Mouse (Mus musculus): ENCODE data around the gene Amdhd1. TPM values are rescaled to one million over a fixed set of nuclear protein-coding genes. Genes with fewer than 3 reads are reported as not detected.

Gene Amdhd1
- polyA plus RNA-seq, 1 experiment = 0.25 TPM

DNA sequence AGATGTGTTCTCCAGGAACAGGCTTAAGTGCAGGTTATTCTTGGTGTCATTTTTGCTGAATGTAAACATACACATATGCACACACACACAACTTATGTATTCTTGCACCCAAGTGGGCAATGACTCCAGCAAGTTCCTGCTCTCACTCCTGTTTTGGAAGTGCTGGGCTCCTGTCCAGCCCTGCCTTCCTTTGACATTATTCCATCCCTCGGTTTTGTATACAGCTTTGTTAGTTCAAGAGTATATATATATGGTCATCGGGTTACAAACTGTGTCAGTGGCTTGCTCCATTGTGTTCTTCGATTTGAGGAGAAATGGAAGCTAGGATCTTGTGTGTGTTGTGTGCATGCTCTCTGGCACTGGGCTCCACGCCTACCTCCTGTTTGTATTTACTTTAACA is 21.6 kb downstream of the Amdhd1 start:
- Histone ChIP-seq H3K4me3 (ENCODE audit: insufficient read depth, low read length) (no peak overlapping the region), H3K27ac (ENCODE audit: insufficient read depth, low read length) (no peak overlapping the region), H3K4me1 (ENCODE audit: control insufficient read depth, insufficient read depth, low read length) (no peaks in the 10 kb centered on the region)
- no peak for TF ChIP-seq POLR2A (IDR thresholded peaks at IDR 0.05; ENCODE audit: extremely low read depth, insufficient read depth, low read length)
- no peak for TF ChIP-seq CTCF (IDR thresholded peaks at IDR 0.05; ENCODE audit: extremely low read depth, insufficient read depth, low read length)

DNA sequence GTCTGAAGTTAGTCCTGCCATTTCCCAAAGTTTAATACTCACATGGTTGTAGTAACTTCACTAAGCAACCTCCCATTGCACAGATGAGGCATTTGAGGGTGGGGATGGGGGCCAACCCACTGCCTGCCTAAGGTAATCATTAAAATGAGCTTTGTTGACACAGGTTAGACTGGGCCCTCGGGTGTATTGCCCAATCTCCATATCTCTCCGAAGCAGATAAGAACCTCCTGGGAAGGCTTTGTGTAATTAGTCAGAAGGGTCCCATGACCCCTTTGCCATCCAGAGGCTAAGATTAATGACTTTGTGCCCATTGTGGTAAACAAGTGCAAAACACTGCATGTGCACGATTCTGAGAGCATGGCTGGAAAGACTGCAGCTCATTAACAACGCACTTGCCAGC is 22.1 kb downstream of the Amdhd1 start:
- no peak for TF ChIP-seq POLR2A (IDR thresholded peaks at IDR 0.05; ENCODE audit: extremely low read depth, insufficient read depth, low read length)
- no peak for TF ChIP-seq CTCF (IDR thresholded peaks at IDR 0.05; ENCODE audit: extremely low read depth, insufficient read depth, low read length)
- H3K27ac ChIP-seq (ENCODE audit: insufficient read depth, low read length) = no peak overlapping the region
- no peaks in the 10 kb centered on the region for H3K4me1 ChIP-seq (ENCODE audit: control insufficient read depth, insufficient read depth, low read length)
- H3K4me3 ChIP-seq (ENCODE audit: insufficient read depth, low read length) = no peak overlapping the region

DNA sequence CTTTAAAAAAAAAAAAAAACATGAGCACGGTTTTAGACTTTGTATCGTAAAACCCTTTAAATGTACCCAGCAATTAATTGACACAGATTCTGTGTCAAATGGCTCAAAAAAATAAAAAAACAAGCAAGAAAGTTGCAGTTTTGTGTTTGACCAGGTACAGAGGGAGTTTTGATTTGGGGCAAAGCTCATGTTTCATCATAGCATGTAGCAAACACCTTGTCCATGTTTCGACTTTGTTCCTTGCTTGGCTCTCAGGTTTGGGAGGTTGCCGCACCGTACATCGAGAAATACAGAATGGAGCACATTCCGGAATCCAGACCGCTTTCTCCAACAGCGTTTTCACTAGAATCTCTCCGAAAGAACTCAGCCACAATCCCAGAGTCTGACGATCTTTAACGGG is 23.9 kb downstream of the Amdhd1 start:
- no peak overlapping the region for H3K27ac ChIP-seq (ENCODE audit: insufficient read depth, low read length)
- H3K4me1 ChIP-seq (ENCODE audit: control insufficient read depth, insufficient read depth, low read length) = no peaks in the 10 kb centered on the region
- TF ChIP-seq CTCF (IDR thresholded peaks at IDR 0.05; ENCODE audit: extremely low read depth, insufficient read depth, low read length) (no peak), POLR2A (IDR thresholded peaks at IDR 0.05; ENCODE audit: extremely low read depth, insufficient read depth, low read length) (no peak)
- H3K4me3 ChIP-seq (ENCODE audit: insufficient read depth, low read length) = no peak overlapping the region

DNA sequence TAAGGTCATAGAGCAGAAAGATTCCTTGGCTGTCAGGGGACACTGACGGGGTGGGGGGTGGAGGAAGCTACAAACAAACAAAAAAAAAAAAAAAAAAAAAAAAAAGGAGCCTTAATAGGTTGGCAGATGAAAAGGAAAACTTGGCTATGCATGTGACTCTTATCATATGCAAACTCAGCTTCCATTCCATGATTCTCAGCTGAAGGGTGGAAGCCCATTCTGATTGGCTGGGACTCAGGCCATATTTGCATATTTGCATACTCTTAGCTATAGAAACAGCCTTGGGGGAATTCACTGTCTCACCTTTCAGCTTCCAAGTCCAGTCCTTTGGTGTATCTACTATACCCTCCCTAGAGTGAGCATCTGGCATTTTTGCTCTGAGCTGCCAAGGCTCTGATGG is 24.4 kb downstream of the Amdhd1 start:
- Histone ChIP-seq H3K4me1 (ENCODE audit: control insufficient read depth, insufficient read depth, low read length) (no peaks in the 10 kb centered on the region), H3K27ac (ENCODE audit: insufficient read depth, low read length) (no peak overlapping the region), H3K4me3 (ENCODE audit: insufficient read depth, low read length) (no peak overlapping the region)
- TF ChIP-seq POLR2A (IDR thresholded peaks at IDR 0.05; ENCODE audit: extremely low read depth, insufficient read depth, low read length) (no peak), CTCF (IDR thresholded peaks at IDR 0.05; ENCODE audit: extremely low read depth, insufficient read depth, low read length) (no peak)

DNA sequence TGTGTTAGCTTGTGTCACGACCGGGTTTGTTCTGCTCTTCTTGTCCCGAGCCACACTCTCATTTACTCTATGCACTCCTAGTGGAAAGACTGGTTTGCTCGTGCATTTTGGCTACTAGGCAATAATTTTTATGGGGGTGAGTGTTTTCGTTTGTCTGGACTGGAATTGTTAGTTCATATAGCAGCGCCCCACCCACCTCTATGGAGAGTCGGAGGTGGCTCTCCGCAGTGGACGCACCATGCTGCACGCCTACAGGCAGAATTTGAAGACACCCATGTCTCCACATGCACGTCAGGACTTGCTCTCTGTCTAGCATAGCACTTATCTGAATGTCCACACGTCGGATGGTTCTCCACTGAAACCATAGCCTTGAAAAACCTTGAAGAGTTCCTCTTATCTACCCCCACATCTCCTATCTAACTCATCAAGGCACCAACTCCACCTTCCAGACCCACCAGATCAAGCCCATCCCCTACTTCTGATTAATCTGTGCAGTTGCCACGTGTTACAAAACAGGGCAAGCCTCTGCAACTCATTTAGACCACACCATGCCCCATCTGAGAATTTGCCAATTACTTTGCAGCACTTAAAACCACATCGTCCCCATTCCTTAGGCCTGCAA is 30.2 kb downstream of the Amdhd1 start:
- no peak for TF ChIP-seq CTCF (IDR thresholded peaks at IDR 0.05; ENCODE audit: extremely low read depth, insufficient read depth, low read length)
- TF ChIP-seq POLR2A (IDR thresholded peaks at IDR 0.05; ENCODE audit: extremely low read depth, insufficient read depth, low read length) = no peak
- H3K4me1 ChIP-seq (ENCODE audit: control insufficient read depth, insufficient read depth, low read length) = no peaks in the 10 kb centered on the region
- no peak overlapping the region for H3K27ac ChIP-seq (ENCODE audit: insufficient read depth, low read length)
- no peak overlapping the region for H3K4me3 ChIP-seq (ENCODE audit: insufficient read depth, low read length)

DNA sequence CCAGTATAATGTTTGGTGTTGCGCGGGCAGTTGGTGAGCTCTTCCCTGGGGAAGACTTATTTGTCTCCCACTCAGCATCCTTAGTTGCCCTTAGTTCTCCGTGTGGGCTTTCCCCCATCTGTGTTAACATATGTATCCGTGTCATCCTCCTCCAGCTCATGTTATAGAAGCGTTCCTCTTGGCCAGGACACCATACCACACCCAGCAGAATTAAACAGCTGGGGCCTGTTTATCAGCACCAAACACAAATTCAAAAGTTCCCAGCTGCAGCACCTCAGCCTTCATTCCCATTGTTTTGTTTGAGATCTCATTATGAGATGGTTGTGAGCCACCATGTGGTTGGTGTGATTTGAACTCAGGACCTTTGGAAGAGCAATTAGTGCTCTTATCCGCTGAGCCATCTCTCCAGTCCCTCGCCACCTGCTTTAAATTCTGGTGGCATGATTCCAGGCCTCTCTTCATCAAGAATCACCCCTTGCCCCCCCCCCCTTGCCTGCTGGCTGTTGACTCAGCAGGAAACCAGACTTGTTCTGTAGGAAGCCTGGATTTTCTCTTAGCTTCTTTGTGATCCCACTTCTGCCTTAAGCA is 31.4 kb downstream of the Amdhd1 start:
- H3K4me1 ChIP-seq (ENCODE audit: control insufficient read depth, insufficient read depth, low read length) = no peaks in the 10 kb centered on the region
- TF ChIP-seq POLR2A (IDR thresholded peaks at IDR 0.05; ENCODE audit: extremely low read depth, insufficient read depth, low read length) (no peak), CTCF (IDR thresholded peaks at IDR 0.05; ENCODE audit: extremely low read depth, insufficient read depth, low read length) (no peak)
- H3K4me3 ChIP-seq (ENCODE audit: insufficient read depth, low read length) = no peak overlapping the region
- H3K27ac ChIP-seq (ENCODE audit: insufficient read depth, low read length) = no peak overlapping the region

DNA sequence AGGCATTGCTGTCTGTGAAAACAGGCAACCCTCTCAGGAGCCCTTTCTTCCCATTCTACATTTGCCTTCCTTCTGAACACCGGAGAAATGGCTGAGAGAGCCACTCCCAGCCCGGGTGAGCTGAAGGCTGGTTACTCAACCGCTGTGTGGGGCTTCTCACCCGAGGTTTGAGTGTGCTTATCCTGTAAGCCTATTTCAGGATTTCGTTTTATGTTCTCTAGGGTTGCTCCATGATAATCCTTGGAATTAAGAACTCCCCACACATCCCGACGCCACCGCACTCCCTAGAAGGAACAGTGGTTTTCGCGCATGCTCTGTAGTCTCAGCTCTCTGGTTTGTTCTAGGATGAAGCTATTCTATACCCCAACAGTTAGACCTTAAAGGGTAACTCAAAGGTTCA is 38.5 kb downstream of the Amdhd1 start:
- TF ChIP-seq CTCF (IDR thresholded peaks at IDR 0.05; ENCODE audit: extremely low read depth, insufficient read depth, low read length) = no peak
- TF ChIP-seq POLR2A (IDR thresholded peaks at IDR 0.05; ENCODE audit: extremely low read depth, insufficient read depth, low read length) = no peak
- Histone ChIP-seq H3K4me3 (ENCODE audit: insufficient read depth, low read length) (no peak overlapping the region), H3K4me1 (ENCODE audit: control insufficient read depth, insufficient read depth, low read length) (no peaks in the 10 kb centered on the region), H3K27ac (ENCODE audit: insufficient read depth, low read length) (no peak overlapping the region)

DNA sequence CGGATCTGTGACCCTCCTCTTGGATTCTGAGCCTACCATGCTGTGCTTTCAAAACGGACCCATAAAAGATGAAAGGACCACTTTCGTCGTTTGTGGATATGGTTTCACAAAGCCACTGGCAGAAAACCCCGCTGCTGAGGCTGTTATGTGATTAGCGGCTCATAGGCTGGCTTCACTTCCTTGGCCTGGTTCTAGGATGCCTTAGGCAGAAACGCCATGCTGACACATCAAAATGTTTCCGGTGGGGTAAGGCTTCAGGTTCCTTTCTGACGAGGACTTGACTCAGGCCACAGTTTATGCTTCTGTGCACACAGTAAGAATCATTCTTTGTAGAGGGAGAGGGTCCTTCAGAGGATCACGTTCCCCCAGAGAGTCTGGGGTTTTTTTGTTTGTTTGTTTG is 39.0 kb downstream of the Amdhd1 start:
- no peak overlapping the region for H3K27ac ChIP-seq (ENCODE audit: insufficient read depth, low read length)
- no peak overlapping the region for H3K4me3 ChIP-seq (ENCODE audit: insufficient read depth, low read length)
- no peaks in the 10 kb centered on the region for H3K4me1 ChIP-seq (ENCODE audit: control insufficient read depth, insufficient read depth, low read length)
- TF ChIP-seq POLR2A (IDR thresholded peaks at IDR 0.05; ENCODE audit: extremely low read depth, insufficient read depth, low read length) = no peak
- TF ChIP-seq CTCF (IDR thresholded peaks at IDR 0.05; ENCODE audit: extremely low read depth, insufficient read depth, low read length) = no peak

DNA sequence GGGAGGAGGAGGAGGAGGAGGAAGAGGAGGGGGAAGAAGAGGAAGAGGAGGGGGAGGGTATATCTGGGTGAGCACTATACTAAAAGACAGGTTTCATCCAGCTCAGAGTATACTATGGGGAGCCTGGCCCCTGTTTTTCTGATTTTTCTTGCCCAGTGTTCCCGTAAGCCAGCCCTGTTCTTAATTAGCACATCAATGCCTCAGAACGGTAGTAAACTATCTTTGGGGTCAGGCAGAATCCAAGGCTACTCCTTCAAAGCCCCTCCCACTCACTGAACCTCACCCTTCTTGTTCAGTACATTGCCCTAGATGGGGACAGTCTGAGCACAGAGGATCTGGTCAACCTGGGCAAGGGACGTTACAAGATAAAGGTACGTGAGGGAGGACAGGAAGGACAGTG is 49.4 kb downstream of the Amdhd1 start:
- Histone ChIP-seq H3K27ac (ENCODE audit: insufficient read depth, low read length) (no peak overlapping the region), H3K4me3 (ENCODE audit: insufficient read depth, low read length) (no peak overlapping the region), H3K4me1 (ENCODE audit: control insufficient read depth, insufficient read depth, low read length) (no peaks in the 10 kb centered on the region)
- TF ChIP-seq CTCF (IDR thresholded peaks at IDR 0.05; ENCODE audit: extremely low read depth, insufficient read depth, low read length) = no peak
- TF ChIP-seq POLR2A (IDR thresholded peaks at IDR 0.05; ENCODE audit: extremely low read depth, insufficient read depth, low read length) = no peak

DNA sequence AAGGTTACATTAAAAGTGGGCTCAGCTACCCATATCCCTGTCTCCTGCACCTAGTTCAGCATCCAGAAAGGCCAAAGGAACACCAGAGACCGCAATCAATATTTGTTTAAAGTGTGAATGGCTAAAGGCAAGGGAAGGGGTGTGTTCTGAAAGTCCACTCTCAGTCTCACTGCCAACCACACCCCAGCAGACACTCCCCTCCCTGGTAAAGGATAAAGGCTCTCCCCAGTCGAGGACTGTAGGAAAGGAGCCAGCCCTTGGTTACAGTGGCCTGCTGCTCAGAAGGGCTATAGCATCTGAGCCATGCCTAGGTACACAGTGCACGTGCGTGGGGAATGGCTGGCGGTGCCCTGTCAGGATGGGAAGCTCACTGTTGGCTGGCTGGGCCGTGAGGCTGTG is 51.0 kb downstream of the Amdhd1 start:
- H3K4me1 ChIP-seq (ENCODE audit: control insufficient read depth, insufficient read depth, low read length) = no peaks in the 10 kb centered on the region
- TF ChIP-seq CTCF (IDR thresholded peaks at IDR 0.05; ENCODE audit: extremely low read depth, insufficient read depth, low read length) = no peak
- TF ChIP-seq POLR2A (IDR thresholded peaks at IDR 0.05; ENCODE audit: extremely low read depth, insufficient read depth, low read length) = no peak
- no peak overlapping the region for H3K4me3 ChIP-seq (ENCODE audit: insufficient read depth, low read length)
- H3K27ac ChIP-seq (ENCODE audit: insufficient read depth, low read length) = no peak overlapping the region

Data from cortical plate, adult 2 months (tissue).